Mouse (Mus musculus) CH12.LX (cell line): ENCODE data around the gene Npr3.

ENCODE experiments used
- CTCF ChIP-seq, 2 experiments: IDR thresholded peaks in 1 of 2; conservative IDR thresholded peaks in 1 of 2; 2 replicates each; pipeline ENCODE4 v1.5.1; 2011 to 2012; ENCODE audit warnings: low read depth in 2 of 2, low read length in 2 of 2, improper control_type of control experiment in 1 of 2, inconsistent platforms in 1 of 2, mild to moderate bottlenecking in 1 of 2, moderate library complexity in 1 of 2
- MXI1 ChIP-seq: IDR thresholded peaks from 2 replicates; pipeline ENCODE4 v1.6.1; 2011; ENCODE audit warnings: mild to moderate bottlenecking, low read depth, low read length, improper control_type of control experiment

DNA sequence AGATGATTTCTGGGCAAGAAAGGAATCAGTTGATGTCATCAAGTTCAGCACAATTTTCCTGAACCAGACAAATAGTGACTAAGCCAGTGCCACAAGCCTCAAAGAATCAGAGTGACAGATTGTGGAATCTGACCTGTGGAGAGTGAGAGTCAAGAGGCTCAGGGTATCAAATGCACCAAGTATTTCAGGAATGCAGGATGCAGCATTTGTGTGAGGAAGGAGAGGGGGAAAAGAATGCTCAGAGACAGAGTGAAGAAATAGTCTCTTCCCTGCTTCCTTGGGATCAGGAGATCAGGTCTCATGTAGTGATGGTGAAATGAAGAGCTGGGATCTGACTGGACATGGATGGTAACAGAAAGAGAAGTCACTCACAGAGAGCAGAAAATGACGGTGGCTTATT, 71.2 kb downstream of the Npr3 start:
- TF ChIP-seq MXI1 (no peak), CTCF (conservative IDR thresholded peaks at IDR 0.05 in 1 of 2, IDR thresholded peaks at IDR 0.05 in 1 of 2; ENCODE audit: low read depth in 2 of 2, low read length in 2 of 2) (no peak)
